Mouse (Mus musculus) myocyte (in vitro differentiated cells): Measurements from ENCODE around the gene Trim59. TPM values are rescaled to one million over a fixed set of nuclear protein-coding genes. Genes with fewer than 3 reads are reported as not detected.

Experiments
- H3K27me3 ChIP-seq: one replicate; pipeline ENCODE4 v1.6.1; 2011; ENCODE audit not compliant: control insufficient read depth, insufficient read depth, insufficient read length
- H3K36me3 ChIP-seq: one replicate; pipeline ENCODE4 v1.6.1; 2011; ENCODE audit not compliant: control insufficient read depth, insufficient read depth
- H3K4me2 ChIP-seq: one replicate; pipeline ENCODE4 v1.6.1; 2011; ENCODE audit warnings: low read depth, control low read depth
- H3K4me3 ChIP-seq: one replicate; pipeline ENCODE4 v1.5.1; 2011; ENCODE audit warnings: mild to moderate bottlenecking, control low read depth, moderate library complexity
- H3K79me2 ChIP-seq: one replicate; pipeline ENCODE4 v1.6.1; 2011; ENCODE audit not compliant: control insufficient read depth, insufficient read depth
- H3ac ChIP-seq: one replicate; pipeline ENCODE4 v1.6.1; 2011; ENCODE audit not compliant: control insufficient read depth, insufficient read length
- CEBPB ChIP-seq: IDR thresholded peaks from 2 replicates; pipeline ENCODE4 v1.6.1; 2011; ENCODE audit warnings: mild to moderate bottlenecking, moderate library complexity; ENCODE audit not compliant: poor library complexity, insufficient read depth, severe bottlenecking
- E2F4 ChIP-seq: IDR thresholded peaks from one replicate; pipeline ENCODE4 v1.6.1; 2011; ENCODE audit warnings: mild to moderate bottlenecking, control low read depth, moderate library complexity; ENCODE audit not compliant: insufficient read depth
- MAX ChIP-seq: IDR thresholded peaks from one replicate; pipeline ENCODE4 v1.6.1; 2011; ENCODE audit warnings: low read depth, mild to moderate bottlenecking, control low read depth
- MYOD1 ChIP-seq, 3 experiments: IDR thresholded peaks; one replicate each; pipeline ENCODE4 v1.6.1; 2011; ENCODE audit warnings: control low read depth in 2 of 3, low read depth in 2 of 3, mild to moderate bottlenecking in 2 of 3, moderate library complexity in 1 of 3; ENCODE audit not compliant: insufficient read length in 2 of 3, control insufficient read depth in 1 of 3
- MYOG ChIP-seq, 3 experiments: IDR thresholded peaks; one replicate each; pipeline ENCODE4 v1.6.1; 2011; ENCODE audit warnings: control low read depth in 2 of 3, low read depth in 2 of 3, mild to moderate bottlenecking in 2 of 3; ENCODE audit not compliant: insufficient read length in 2 of 3, control insufficient read depth in 1 of 3, insufficient read depth in 1 of 3
- POLR2A ChIP-seq: IDR thresholded peaks from one replicate; pipeline ENCODE4 v1.6.1; 2011; ENCODE audit warnings: low read depth, mild to moderate bottlenecking, control low read depth, moderate library complexity; ENCODE audit not compliant: insufficient read length
- POLR2AphosphoS2 ChIP-seq: IDR thresholded peaks from one replicate; pipeline ENCODE4 v1.6.1; 2011; ENCODE audit warnings: low read depth, control low read depth; ENCODE audit not compliant: insufficient read length
- REST ChIP-seq: IDR thresholded peaks from one replicate; pipeline ENCODE4 v1.6.1; 2011; ENCODE audit warnings: mild to moderate bottlenecking, control low read depth, moderate library complexity; ENCODE audit not compliant: insufficient read depth, insufficient read length
- SRF ChIP-seq: IDR thresholded peaks from one replicate; pipeline ENCODE4 v1.6.1; 2011; ENCODE audit warnings: low read depth; ENCODE audit not compliant: control insufficient read depth, insufficient read length
- TCF12 ChIP-seq: IDR thresholded peaks from one replicate; pipeline ENCODE4 v1.6.1; 2011; ENCODE audit warnings: mild to moderate bottlenecking, control low read depth; ENCODE audit not compliant: poor library complexity, insufficient read depth, severe bottlenecking
- TCF3 ChIP-seq: IDR thresholded peaks from one replicate; pipeline ENCODE4 v1.6.1; 2011; ENCODE audit warnings: low read depth, control low read depth; ENCODE audit not compliant: insufficient read length
- USF1 ChIP-seq: IDR thresholded peaks from one replicate; pipeline ENCODE4 v1.6.1; 2011; ENCODE audit warnings: low read depth, mild to moderate bottlenecking, control low read depth, moderate library complexity
- polyA plus RNA-seq: library from polyadenylated mRNA; unstranded; fragments of >200 nt; fragmentation: generic; extraction: Trizol; gene quantifications from one replicate; pipeline ENCODE4 v1.2.1, GENCODE M21; 2012; ENCODE audit warnings: missing spikeins

The Trim59 gene
- polyA plus RNA-seq, 1 experiment: 8.2 TPM

GRCm38 (mm10) chr3:69045750-69046149, 1.2 kb upstream of the Trim59 start:
- Histone ChIP-seq H3K4me3 (peak overlapping the region; percentile 59), H3K36me3 (peaks cover 17% of the 10 kb centered on the region), H3K4me2 (peak overlapping the region; percentile 99), H3ac (no peak overlapping the region), H3K27me3 (no peaks in the 10 kb centered on the region), H3K79me2 (peaks cover 36% of the 10 kb centered on the region)
- TF ChIP-seq MYOG (IDR thresholded peaks at IDR 0.05; ENCODE audit: control insufficient read depth in 1 of 3, insufficient read depth in 1 of 3, insufficient read length in 2 of 3, low read depth in 2 of 3) (no peak), SRF (no peak), POLR2AphosphoS2 (no peak), TCF3 (no peak), POLR2A (no peak), MAX (no peak), CEBPB (no peak), USF1 (no peak), TCF12 (no peak), E2F4 (no peak), MYOD1 (IDR thresholded peaks at IDR 0.05; ENCODE audit: control insufficient read depth in 1 of 3, insufficient read length in 2 of 3, low read depth in 2 of 3) (no peak), REST (no peak)

- H3K4me2 ChIP-seq: peak overlapping the region; percentile 99
- H3K4me3 ChIP-seq: peak overlapping the region; percentile 59
- H3ac ChIP-seq: peak overlapping the region; percentile 80
- no peaks in the 10 kb centered on the region for H3K27me3 ChIP-seq
- peaks cover 40% of the 10 kb centered on the region for H3K79me2 ChIP-seq
- peaks cover 17% of the 10 kb centered on the region for H3K36me3 ChIP-seq
- TF ChIP-seq MYOD1 (IDR thresholded peaks at IDR 0.05; ENCODE audit: control insufficient read depth in 1 of 3, insufficient read length in 2 of 3, low read depth in 2 of 3) (no peak), E2F4 (no peak), POLR2AphosphoS2 (no peak), POLR2A (no peak), REST (no peak), MAX (no peak), TCF12 (no peak), CEBPB (no peak), TCF3 (no peak), SRF (no peak), USF1 (no peak), MYOG (IDR thresholded peaks at IDR 0.05; ENCODE audit: control insufficient read depth in 1 of 3, insufficient read depth in 1 of 3, insufficient read length in 2 of 3, low read depth in 2 of 3) (no peak)
Measured at GRCm38 (mm10) chr3:69045400-69045703, 797 bp upstream of the Trim59 start.

GRCm38 (mm10) chr3:69044167-69044591, 376 bp downstream of the Trim59 start:
- TF ChIP-seq CEBPB: no peak
- TF ChIP-seq POLR2A: peak; percentile 7
- TF ChIP-seq POLR2AphosphoS2: peak; percentile 48
- no peak for TF ChIP-seq SRF
- no peak for TF ChIP-seq USF1
- Histone ChIP-seq H3K36me3 (peaks cover 20% of the 10 kb centered on the region), H3K79me2 (peaks cover 52% of the 10 kb centered on the region), H3K4me2 (peak overlapping the region; percentile 75), H3K4me3 (peak overlapping the region; percentile 59), H3K27me3 (no peaks in the 10 kb centered on the region), H3ac (peak overlapping the region; percentile 80)

- Histone ChIP-seq H3K4me3 (peak overlapping the region; percentile 59), H3K36me3 (peaks cover 39% of the 10 kb centered on the region), H3K79me2 (peaks cover 81% of the 10 kb centered on the region), H3K4me2 (peak overlapping the region; percentile 78), H3ac (no peak overlapping the region), H3K27me3 (no peaks in the 10 kb centered on the region)
- no peak for TF ChIP-seq TCF12
- no peak for TF ChIP-seq SRF
- no peak for TF ChIP-seq CEBPB
- TF ChIP-seq MYOG (IDR thresholded peaks at IDR 0.05; ENCODE audit: control insufficient read depth in 1 of 3, insufficient read depth in 1 of 3, insufficient read length in 2 of 3, low read depth in 2 of 3): no peak
- TF ChIP-seq POLR2A: no peak
- TF ChIP-seq POLR2AphosphoS2: no peak
- no peak for TF ChIP-seq REST
- TF ChIP-seq USF1: no peak
Measured at GRCm38 (mm10) chr3:69041298-69041697, 3.3 kb downstream of the Trim59 start.

GRCm38 (mm10) chr3:69040105-69040504, 4.5 kb downstream of the Trim59 start:
- Histone ChIP-seq H3ac (no peak overlapping the region), H3K36me3 (peaks cover 50% of the 10 kb centered on the region), H3K4me2 (peak overlapping the region; percentile 78), H3K27me3 (no peaks in the 10 kb centered on the region), H3K4me3 (no peak overlapping the region), H3K79me2 (peaks cover 89% of the 10 kb centered on the region)
- TF ChIP-seq POLR2AphosphoS2: no peak
- TF ChIP-seq TCF12: no peak
- no peak for TF ChIP-seq USF1
- TF ChIP-seq MAX: no peak
